Mouse (Mus musculus): ENCODE measurements at regions not wholly inside any gene's neighbourhood (a gene's known extent, or its start where the extent isn't known, plus 50 kb on each side); places are given as distances from the start of the nearest gene placed in this dataset.

DNA sequence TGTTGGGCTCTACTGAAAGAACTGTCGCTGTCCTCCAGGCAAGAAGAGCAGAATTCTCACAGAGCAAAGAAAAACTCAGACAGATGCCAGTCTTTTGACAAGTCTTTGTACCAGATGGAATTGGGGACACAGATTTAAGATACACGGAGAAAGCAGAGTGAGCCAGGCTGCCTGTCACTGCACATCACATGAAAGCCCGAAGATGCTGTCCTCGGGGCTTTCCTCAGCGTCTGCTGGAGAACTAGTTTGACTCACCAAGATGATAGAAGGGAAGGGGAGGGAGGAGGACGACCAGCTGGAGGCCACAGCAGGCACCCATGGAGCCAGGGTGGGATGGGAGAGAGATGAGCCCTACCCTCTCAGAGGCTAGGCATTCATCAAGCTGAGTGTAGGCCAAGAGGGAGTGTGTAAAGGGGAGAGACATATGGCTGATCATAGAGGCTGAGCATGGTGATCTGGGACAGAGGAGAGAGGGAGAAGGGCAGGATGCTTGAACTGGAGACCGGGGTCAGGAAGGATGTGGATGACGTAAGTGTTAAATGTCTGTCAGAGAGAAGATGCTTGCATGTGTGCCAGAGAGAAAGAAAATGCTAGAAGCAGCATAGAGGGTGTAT is 600.7 kb downstream of the Tbc1d22a start:
- ATAC-seq (replicated peaks in 1 of 2; ENCODE audit: insufficient read depth in 1 of 2, low FRiP score in 2 of 2, low TSS enrichment in 1 of 2, low read depth in 1 of 2, poor library complexity in 2 of 2, severe bottlenecking in 2 of 2), result no peak

- ATAC-seq (replicated peaks in 1 of 2; ENCODE audit: insufficient read depth in 1 of 2, low FRiP score in 2 of 2, low TSS enrichment in 1 of 2, low read depth in 1 of 2, poor library complexity in 2 of 2, severe bottlenecking in 2 of 2), result no peak
These were observed 621.7 kb downstream of the Tbc1d22a start for GRCm38 (mm10) chr15:86835996-86836395.

DNA sequence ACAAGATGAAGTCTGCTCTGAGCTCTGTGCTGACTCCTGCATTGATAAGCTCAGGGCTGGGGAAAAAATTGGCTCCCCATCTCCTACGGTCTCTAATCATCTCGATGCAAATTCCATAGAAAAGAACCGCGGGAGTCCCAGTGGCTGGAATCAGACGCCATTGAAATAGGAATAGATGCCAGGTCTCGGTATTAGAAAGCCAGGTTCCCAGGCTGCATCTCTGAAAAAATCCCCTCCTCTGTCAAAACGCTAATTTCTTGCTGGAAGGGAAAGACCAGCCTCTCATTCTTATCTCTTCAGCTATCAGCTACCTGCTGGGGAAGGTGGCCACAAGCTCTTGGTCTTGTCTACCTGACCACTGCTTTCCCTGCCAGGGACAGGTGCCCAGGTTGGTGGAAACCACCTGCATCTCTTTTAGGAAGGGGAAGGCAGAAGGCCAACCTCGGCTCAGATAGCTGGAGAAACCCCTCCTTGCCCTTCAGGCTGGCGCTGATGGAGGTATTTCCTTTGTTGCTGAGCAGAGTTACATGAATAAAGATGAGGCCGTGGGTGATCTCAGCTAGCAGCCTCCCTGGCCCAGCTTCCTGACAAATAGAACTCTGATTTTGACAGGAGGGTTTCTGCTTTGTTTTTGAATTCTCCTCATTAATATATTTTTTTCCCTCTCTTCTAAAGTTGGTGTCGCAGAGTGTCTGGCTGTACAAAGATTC is 638.1 kb downstream of the Tbc1d22a start:
- no peak for ATAC-seq (replicated peaks in 1 of 2; ENCODE audit: insufficient read depth in 1 of 2, low FRiP score in 2 of 2, low TSS enrichment in 1 of 2, low read depth in 1 of 2, poor library complexity in 2 of 2, severe bottlenecking in 2 of 2)

DNA sequence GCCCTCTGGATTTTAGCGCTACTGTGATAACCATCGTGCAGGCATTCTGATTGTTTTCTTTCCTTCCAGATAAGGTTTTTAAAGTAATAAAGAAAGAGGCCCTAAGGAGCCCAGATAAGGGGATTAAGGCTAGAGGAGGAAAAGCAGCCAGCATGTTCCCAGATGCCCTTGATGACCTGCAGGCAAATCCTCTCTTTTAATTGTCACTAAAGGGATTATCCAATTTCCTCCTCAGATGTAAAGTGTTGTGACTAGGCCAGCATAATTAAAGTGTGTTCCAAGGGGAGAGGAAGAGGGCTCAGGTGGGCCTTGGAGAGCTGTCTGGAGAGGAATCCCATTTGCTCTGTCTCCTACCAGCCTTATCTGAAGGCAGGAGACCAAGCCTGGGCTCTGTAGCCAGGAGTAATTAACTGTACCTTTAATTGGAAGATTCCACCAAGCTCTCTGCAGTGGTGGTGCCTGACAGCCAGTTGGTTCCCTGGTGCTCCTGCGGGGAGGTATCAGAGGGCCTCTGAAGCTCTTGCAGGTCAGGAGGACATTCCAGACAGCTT is 644.2 kb downstream of the Tbc1d22a start:
- ATAC-seq (replicated peaks in 1 of 2; ENCODE audit: insufficient read depth in 1 of 2, low FRiP score in 2 of 2, low TSS enrichment in 1 of 2, low read depth in 1 of 2, poor library complexity in 2 of 2, severe bottlenecking in 2 of 2), result no peak

DNA sequence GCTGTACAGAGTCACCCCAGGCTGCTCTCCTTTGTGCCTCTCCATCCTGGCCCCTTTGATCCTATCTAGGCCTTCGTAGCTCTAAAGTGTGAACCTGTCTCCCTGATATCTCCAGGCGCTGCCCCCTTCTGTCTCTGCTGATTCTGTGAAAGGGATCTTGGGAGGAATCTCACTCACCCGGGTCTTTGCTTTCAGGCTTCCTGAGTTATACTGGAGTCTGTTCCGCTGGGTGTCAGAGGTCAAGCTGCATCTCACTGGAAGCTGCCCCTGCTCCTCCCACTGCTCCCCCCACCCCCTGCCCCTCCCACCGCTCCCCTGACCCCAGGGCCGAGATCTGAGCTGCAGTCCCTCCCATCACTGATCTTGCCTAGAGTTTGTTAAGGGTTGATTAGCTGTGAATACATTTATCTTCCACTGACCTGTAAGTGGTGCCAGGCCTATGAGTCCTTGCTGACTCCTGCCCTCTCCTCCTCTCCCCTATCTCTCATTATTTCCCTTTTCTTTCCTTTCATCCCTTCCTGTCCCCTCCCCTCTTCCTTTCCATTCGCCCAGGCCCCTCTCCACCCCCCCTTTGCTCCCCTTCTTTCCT is 661.6 kb downstream of the Tbc1d22a start:
- ATAC-seq (replicated peaks in 1 of 2; ENCODE audit: insufficient read depth in 1 of 2, low FRiP score in 2 of 2, low TSS enrichment in 1 of 2, low read depth in 1 of 2, poor library complexity in 2 of 2, severe bottlenecking in 2 of 2), result no peak

DNA sequence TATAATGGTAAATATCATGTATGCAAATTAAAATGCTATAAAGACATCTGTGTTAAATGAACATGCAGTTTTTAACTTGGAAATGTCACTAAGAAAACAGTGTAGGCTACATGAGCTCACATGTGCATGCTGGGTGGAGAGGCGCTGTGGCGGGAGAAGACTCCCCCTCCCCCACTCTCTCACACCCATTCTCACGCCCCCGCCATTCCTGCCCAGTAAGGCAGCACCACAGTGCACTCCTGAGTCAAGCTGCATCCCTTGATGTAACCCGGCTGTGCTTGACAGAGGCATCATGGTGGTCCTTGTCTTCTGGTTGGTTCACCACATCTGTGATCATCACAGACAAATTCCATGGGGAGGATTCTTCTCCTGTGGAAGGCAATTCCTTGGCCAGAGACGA is 647.1 kb upstream of the Fam19a5 start:
- ATAC-seq (replicated peaks in 1 of 2; ENCODE audit: insufficient read depth in 1 of 2, low FRiP score in 2 of 2, low TSS enrichment in 1 of 2, low read depth in 1 of 2, poor library complexity in 2 of 2, severe bottlenecking in 2 of 2), result no peak

DNA sequence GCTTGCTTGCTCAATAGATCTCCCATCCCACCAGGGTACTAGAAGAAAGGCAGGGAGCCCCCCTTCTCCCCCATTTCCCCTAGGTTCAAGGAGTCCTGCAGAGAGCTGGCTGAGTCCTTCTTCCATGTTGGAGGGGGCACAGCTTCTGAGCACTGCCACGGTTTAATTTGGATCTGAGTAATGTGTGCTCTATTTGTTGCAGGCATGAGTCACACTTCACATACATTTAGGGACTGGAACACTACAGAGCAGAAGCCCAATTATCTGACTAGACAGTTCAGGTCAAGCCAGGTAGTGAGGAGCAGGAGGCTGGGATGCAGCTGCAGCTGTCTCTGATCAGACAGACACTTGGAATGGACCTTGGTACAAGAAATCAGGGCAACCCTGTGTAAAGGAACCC is 644.1 kb upstream of the Fam19a5 start:
- no peak for ATAC-seq (replicated peaks in 1 of 2; ENCODE audit: insufficient read depth in 1 of 2, low FRiP score in 2 of 2, low TSS enrichment in 1 of 2, low read depth in 1 of 2, poor library complexity in 2 of 2, severe bottlenecking in 2 of 2)

DNA sequence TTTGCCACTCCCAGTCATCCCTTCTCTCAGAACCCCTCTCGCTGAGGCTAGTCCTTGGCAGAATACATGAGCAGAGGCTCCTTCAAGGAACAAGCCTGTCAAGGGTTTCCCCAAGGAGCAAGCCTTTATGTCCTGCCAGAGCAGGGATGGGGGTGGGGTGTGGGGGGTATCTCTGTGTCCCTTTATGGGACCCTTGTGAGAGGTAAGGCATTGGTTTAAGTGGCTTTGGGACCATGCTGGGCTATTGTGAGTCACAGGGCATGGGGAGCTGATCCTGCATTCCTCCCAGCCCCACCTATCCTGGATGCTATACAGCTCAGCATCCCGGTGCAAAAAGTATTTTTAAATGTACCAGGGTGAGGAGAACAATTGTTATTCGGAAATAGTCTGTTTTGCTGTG is 641.1 kb upstream of the Fam19a5 start:
- ATAC-seq (replicated peaks in 1 of 2; ENCODE audit: insufficient read depth in 1 of 2, low FRiP score in 2 of 2, low TSS enrichment in 1 of 2, low read depth in 1 of 2, poor library complexity in 2 of 2, severe bottlenecking in 2 of 2), result no peak

DNA sequence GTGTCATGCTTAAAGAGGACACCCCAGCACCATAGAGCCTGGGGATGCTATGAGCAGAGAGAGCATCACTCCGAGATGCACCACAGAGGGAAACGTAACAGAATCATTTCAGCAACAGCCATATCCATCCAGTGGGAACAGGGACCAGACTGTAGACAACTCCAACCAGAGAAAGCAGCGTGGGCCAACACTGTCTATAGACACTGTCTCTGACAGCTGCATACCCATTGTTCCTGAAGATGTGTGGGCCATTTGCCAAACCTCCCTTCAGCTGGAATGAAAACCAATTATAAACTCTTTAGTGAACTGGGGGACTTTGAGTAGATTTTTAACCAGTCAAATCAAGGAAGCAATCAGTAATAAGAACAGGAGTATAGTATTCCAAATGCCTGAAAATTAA is 630.8 kb upstream of the Fam19a5 start:
- no peak for ATAC-seq (replicated peaks in 1 of 2; ENCODE audit: insufficient read depth in 1 of 2, low FRiP score in 2 of 2, low TSS enrichment in 1 of 2, low read depth in 1 of 2, poor library complexity in 2 of 2, severe bottlenecking in 2 of 2)

- ATAC-seq (replicated peaks in 1 of 2; ENCODE audit: insufficient read depth in 1 of 2, low FRiP score in 2 of 2, low TSS enrichment in 1 of 2, low read depth in 1 of 2, poor library complexity in 2 of 2, severe bottlenecking in 2 of 2), result no peak
These were observed 626.2 kb upstream of the Fam19a5 start for GRCm38 (mm10) chr15:86917891-86918290.

- no peak for ATAC-seq (replicated peaks in 1 of 2; ENCODE audit: insufficient read depth in 1 of 2, low FRiP score in 2 of 2, low TSS enrichment in 1 of 2, low read depth in 1 of 2, poor library complexity in 2 of 2, severe bottlenecking in 2 of 2)
These were observed 624.4 kb upstream of the Fam19a5 start for GRCm38 (mm10) chr15:86919704-86920103.

GRCm38 (mm10) chr15:86920185-86920584 is 623.9 kb upstream of the Fam19a5 start:
- ATAC-seq (replicated peaks in 1 of 2; ENCODE audit: insufficient read depth in 1 of 2, low FRiP score in 2 of 2, low TSS enrichment in 1 of 2, low read depth in 1 of 2, poor library complexity in 2 of 2, severe bottlenecking in 2 of 2), result no peak

DNA sequence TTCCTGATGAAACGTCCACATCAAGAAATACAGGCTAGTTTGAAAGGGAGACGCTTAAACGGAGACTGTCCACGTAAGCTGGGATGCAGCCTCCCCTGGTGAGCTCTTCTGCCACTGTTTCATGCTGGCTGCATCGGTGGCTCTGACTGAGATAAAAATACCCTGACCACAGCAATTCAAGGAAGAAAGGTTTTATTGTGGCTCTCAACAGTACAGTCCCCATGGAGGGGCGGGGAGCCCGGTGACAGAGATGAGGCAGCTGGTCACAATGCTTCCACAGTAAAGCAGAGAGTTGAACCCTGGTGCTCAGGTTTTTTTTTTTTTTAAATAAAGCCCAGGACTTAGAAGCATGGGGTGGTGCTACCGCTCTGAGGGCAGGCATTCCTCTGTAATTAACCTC is 622.7 kb upstream of the Fam19a5 start:
- no peak for ATAC-seq (replicated peaks in 1 of 2; ENCODE audit: insufficient read depth in 1 of 2, low FRiP score in 2 of 2, low TSS enrichment in 1 of 2, low read depth in 1 of 2, poor library complexity in 2 of 2, severe bottlenecking in 2 of 2)

DNA sequence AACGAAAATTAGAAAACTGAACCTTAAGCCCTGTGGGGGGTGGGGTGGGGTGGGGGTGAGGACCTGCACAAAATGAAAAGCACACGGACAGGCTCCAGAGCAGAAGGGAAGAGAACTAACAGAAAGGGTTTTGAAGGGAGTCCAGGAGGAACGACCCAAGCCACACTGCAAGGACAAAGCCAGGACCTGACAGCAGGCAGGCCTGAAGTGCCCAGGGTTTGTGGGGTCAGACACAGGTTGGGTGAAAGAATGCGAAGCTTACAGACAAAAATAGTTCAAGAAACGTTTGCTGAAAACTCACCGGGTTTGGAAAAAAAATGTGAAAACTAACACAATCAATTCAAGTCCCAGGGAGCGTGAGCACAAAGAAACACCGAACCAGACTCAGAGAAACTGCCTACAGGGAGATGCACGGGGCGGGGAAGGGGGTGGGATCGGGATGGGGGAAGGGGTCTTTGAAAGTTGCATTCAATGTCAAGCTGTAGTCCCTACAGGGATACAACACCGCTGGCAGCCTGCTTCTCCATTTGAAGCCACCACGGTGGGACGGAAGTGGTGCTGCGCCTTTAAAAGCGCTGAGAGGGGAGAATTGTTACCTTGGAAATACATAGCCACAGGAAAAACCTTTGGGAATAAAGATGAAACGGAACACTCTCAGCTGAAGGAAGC is 618.9 kb upstream of the Fam19a5 start:
- ATAC-seq (replicated peaks in 1 of 2; ENCODE audit: insufficient read depth in 1 of 2, low FRiP score in 2 of 2, low TSS enrichment in 1 of 2, low read depth in 1 of 2, poor library complexity in 2 of 2, severe bottlenecking in 2 of 2), result no peak

GRCm38 (mm10) chr15:86932345-86933075 is 611.6 kb upstream of the Fam19a5 start:
- ATAC-seq (replicated peaks in 1 of 2; ENCODE audit: insufficient read depth in 1 of 2, low FRiP score in 2 of 2, low TSS enrichment in 1 of 2, low read depth in 1 of 2, poor library complexity in 2 of 2, severe bottlenecking in 2 of 2), result no peak

GRCm38 (mm10) chr15:86937364-86937763 is 606.7 kb upstream of the Fam19a5 start:
- no peak for ATAC-seq (replicated peaks in 1 of 2; ENCODE audit: insufficient read depth in 1 of 2, low FRiP score in 2 of 2, low TSS enrichment in 1 of 2, low read depth in 1 of 2, poor library complexity in 2 of 2, severe bottlenecking in 2 of 2)

- no peak for ATAC-seq (replicated peaks in 1 of 2; ENCODE audit: insufficient read depth in 1 of 2, low FRiP score in 2 of 2, low TSS enrichment in 1 of 2, low read depth in 1 of 2, poor library complexity in 2 of 2, severe bottlenecking in 2 of 2)
These were observed 599.6 kb upstream of the Fam19a5 start for GRCm38 (mm10) chr15:86944529-86944928.

Data from hematopoietic stem cell, adult 5-6 weeks (primary cell).